Mouse (Mus musculus) spleen, adult 2 months (tissue): ENCODE measurements around the gene Cep128.

Source experiments
- CTCF ChIP-seq: fragments of 200-500 bp; IDR thresholded peaks from 2 replicates; pipeline ENCODE4 v1.5.1; 2011; ENCODE audit warnings: mild to moderate bottlenecking, inconsistent platforms; ENCODE audit not compliant: insufficient read depth, insufficient read length, insufficient replicate concordance; ENCODE audit errors: extremely low read depth
- POLR2A ChIP-seq: fragments of 200-500 bp; IDR thresholded peaks from 2 replicates; pipeline ENCODE4 v1.6.1; 2011; ENCODE audit warnings: low read depth, low read length, inconsistent platforms

DNA sequence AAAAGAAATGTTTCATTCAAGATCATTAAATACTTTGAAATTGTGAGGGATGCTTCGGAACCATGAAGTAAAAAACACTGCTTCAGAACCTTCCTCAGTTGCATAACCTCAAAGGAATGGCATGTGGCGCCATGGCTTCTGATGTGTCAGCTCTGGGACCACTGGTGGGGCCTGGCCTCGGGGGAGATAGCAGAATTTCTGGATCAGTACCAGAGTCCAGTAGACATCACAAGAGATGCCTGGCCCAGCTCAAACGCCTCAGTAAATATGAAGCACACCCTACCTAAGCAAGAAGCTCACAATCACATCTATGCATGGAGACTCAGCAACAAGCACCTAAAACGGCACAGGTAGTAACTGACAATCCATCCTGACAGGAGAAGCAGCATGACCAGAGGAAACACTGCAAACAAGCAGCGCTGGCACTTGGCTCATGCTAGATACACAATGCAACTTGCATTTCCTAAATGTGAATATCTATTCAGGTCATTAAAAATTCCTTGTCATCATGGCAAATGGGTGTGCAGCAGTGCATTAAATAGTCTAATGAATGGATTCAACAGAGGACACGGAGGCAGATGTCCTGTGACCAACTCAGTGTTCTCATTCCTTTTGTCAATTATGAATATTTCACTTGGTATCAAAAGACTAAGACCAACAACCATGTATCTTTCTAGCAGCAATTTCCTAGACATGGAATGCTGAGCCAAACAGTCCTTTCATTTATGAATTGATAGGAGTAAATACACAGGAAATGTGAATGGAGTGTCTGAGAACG, 249.3 kb downstream of the Cep128 start:
- TF ChIP-seq CTCF, result no peak
- TF ChIP-seq POLR2A, result no peak
